Mouse (Mus musculus): Measurements from ENCODE around the gene Mpp2. TPM values are rescaled to one million over a fixed set of nuclear protein-coding genes. Genes with fewer than 3 reads are reported as not detected.

The Mpp2 gene
- 13.4 and 13.5 TPM in 2 replicates for polyA plus RNA-seq (2015; fragmentation: Nextera tagmentation; extraction: Ambion mirVana)

DNA sequence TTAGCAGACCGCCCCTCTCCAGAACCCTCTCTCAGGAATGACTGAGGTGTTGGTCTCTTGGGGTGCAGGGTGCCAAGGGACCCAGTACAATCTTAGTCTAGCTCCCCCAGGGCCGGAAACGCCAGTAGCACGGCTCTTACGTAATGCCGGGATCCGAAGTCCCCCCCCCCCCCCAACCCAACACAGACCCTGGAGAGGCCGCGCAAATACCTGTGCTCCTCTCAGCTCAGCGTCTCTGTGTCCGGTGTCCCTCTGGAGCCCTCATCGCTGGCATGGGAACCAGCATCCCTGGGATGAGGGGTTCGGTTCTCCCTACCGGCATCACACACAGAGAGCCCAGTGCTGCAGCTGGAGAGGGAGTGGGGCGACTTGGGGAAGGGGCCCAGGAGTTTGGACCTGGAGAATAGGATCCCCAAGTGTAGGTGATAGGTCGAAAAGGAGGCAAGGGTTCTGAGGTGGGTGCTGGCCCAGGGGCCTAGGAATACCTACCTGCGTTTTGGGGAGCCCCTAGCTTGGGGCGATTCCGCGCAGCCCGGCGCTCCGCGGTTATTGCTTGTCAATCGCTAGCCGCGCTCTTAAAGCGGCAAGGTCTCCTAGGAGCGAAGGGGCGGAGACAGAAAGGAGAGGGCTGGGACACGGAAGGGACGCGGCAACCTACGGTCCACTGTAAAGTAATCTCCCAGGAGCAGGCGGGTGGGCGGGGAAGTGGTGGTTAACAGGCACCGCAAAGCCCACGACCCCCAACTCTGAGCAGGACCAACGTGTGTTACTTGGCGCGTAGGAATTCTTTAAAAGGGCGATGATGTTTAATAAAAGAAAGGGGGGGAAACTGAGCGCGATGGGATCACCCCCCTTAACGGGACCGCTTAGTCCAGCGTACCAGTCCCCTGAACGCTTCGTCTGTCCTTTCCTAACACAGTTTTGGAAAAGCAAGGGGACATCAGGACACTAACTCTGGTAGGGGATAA lies at the start of gene Mpp2:
Gene Mpp2, minus strand, starts transcription at position 585 of the 968 bp plus-strand sequence.
- H3K4me3 ChIP-seq = peak within 1 kb of the TSS; percentile 72
- ATAC-seq (ENCODE audit: low FRiP score, low read depth) = peak; percentile 64
- peaks cover 13% of the 10 kb centered on the region for H3K36me3 ChIP-seq
- peak within 1 kb of the TSS; percentile 92 for H3K27ac ChIP-seq
- no peaks in the 10 kb centered on the region for H3K9me3 ChIP-seq
- H3K9ac ChIP-seq = peak within 1 kb of the TSS; percentile 72
- peak within 1 kb of the TSS; percentile 91 for H3K4me2 ChIP-seq (replicated peaks)
- peaks cover 23% of the 10 kb centered on the region for H3K4me1 ChIP-seq
- no peaks in the 10 kb centered on the region for H3K27me3 ChIP-seq
- WGBS = under 1% methylated on average over 49 of the region's 49 CpGs

- H3K4me1 ChIP-seq = peaks cover 9% of the 10 kb centered on the region
- 46% methylated on average over 13 of the region's 13 CpGs for WGBS
- H3K9ac ChIP-seq = peak overlapping the region; percentile 56
- no peaks in the 10 kb centered on the region for H3K36me3 ChIP-seq
- no peaks in the 10 kb centered on the region for H3K9me3 ChIP-seq
- no peak overlapping the region for H3K27ac ChIP-seq
- peaks cover 9% of the 10 kb centered on the region for H3K27me3 ChIP-seq
- peak overlapping the region; percentile 36 for H3K4me3 ChIP-seq
- peak overlapping the region; percentile 66 for H3K4me2 ChIP-seq (replicated peaks)
- ATAC-seq (ENCODE audit: low FRiP score, low read depth) = peak; percentile 41; the same call in 1 of the 2 replicates
Measured at GRCm38 (mm10) chr11:102137625-102138446, 49.5 kb upstream of the Mpp2 start.

GRCm38 (mm10) chr11:102134516-102134915 lies 46.2 kb upstream of the Mpp2 start:
- Histone ChIP-seq H3K4me1 (peaks cover 9% of the 10 kb centered on the region), H3K4me2 (replicated peaks) (no peak overlapping the region), H3K27me3 (0 out of 2 replicates have a peak, but pooled peaks cover 12% of the 10 kb centered on the region), H3K36me3 (no peaks in the 10 kb centered on the region), H3K4me3 (no peak overlapping the region), H3K9ac (0 out of 2 replicates have a peak overlapping the region, but pooled peaks have one; percentile 9), H3K9me3 (no peaks in the 10 kb centered on the region), H3K27ac (no peak overlapping the region)
- no peak for ATAC-seq (ENCODE audit: low FRiP score, low read depth)
- WGBS = 20% methylated on average over 4 of the region's 4 CpGs

DNA sequence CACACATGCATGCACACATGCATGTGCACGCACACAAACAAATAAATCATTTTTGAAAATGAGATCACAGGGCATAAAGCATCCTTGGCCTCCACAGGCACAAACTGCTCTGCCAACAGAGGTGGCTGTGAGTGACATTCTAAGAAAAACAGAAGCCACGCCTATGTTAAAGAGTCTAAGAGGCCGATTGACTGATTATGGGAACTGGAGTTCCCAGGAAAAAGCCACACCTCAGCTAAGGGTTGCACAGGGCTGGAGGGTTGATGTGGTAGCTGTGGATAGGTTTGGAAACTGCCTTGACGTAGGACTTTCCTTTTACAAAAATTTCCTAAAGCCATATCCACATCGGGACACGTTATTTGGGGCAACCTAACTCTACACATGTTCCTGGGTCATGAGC lies 29.1 kb upstream of the Mpp2 start:
- peaks cover 8% of the 10 kb centered on the region for H3K27me3 ChIP-seq
- H3K4me1 ChIP-seq = no peaks in the 10 kb centered on the region
- H3K4me3 ChIP-seq = no peak overlapping the region
- WGBS = 81% methylated on average over 6 of the region's 6 CpGs
- no peak overlapping the region for H3K4me2 ChIP-seq (replicated peaks)
- no peaks in the 10 kb centered on the region for H3K36me3 ChIP-seq
- no peak for ATAC-seq (ENCODE audit: low FRiP score, low read depth)
- no peak overlapping the region for H3K9ac ChIP-seq
- H3K9me3 ChIP-seq = peaks cover 2% of the 10 kb centered on the region; the same call in 1 of the 2 replicates
- H3K27ac ChIP-seq = no peak overlapping the region

DNA sequence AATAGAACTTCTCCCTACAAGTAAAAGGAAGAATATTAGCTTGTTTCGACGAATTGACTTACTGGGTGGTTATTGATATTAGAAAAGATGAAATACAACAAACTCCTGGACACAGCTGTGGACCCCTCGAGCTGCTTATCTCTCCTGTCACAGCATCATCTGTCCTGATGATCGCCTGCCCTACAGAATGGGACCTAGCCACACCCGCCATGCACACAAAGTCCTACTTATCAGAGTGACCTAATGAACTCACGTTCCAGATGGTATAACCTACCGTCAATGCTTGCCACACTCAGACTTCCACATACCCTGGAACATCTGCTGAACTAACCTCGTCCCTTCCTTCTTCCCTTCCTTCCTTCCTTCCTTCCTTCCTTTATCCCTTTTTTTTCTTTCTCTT lies 27.9 kb upstream of the Mpp2 start:
- peaks cover 2% of the 10 kb centered on the region; the same call in 1 of the 2 replicates for H3K9me3 ChIP-seq
- no peak overlapping the region for H3K4me3 ChIP-seq
- H3K4me2 ChIP-seq (replicated peaks) = no peak overlapping the region
- H3K9ac ChIP-seq = no peak overlapping the region
- no peaks in the 10 kb centered on the region for H3K36me3 ChIP-seq
- no peak overlapping the region for H3K27ac ChIP-seq
- no peaks in the 10 kb centered on the region for H3K4me1 ChIP-seq
- WGBS = 71% methylated on average over 8 of the region's 8 CpGs
- peaks cover 10% of the 10 kb centered on the region for H3K27me3 ChIP-seq
- no peak for ATAC-seq (ENCODE audit: low FRiP score, low read depth)

- Histone ChIP-seq H3K4me3 (no peak overlapping the region), H3K4me1 (peaks cover 11% of the 10 kb centered on the region), H3K9ac (no peak overlapping the region), H3K27me3 (peaks cover 48% of the 10 kb centered on the region), H3K9me3 (no peaks in the 10 kb centered on the region), H3K27ac (no peak overlapping the region), H3K36me3 (no peaks in the 10 kb centered on the region), H3K4me2 (replicated peaks) (no peak overlapping the region)
- no peak for ATAC-seq (ENCODE audit: low FRiP score, low read depth)
- 72% methylated on average over 5 of the region's 5 CpGs for WGBS
Measured at GRCm38 (mm10) chr11:102111576-102111975, 23.3 kb upstream of the Mpp2 start.

- H3K9me3 ChIP-seq = no peaks in the 10 kb centered on the region
- H3K4me2 ChIP-seq (replicated peaks) = peak within 1 kb of the TSS; percentile 42
Measured at GRCm38 (mm10) chr11:102107732-102108131, 19.4 kb upstream of the Mpp2 start, which contains the start of gene Pyy. Gene Pyy, minus strand, starts transcription at chr11:102107832.

GRCm38 (mm10) chr11:102106911-102107310 lies 18.6 kb upstream of the Mpp2 start:
- Histone ChIP-seq H3K36me3 (no peaks in the 10 kb centered on the region), H3K9ac (peak overlapping the region; percentile 19; the same call in 1 of the 2 replicates), H3K4me2 (replicated peaks) (peak overlapping the region; percentile 42), H3K9me3 (no peaks in the 10 kb centered on the region), H3K27me3 (peaks cover 83% of the 10 kb centered on the region), H3K4me3 (peak overlapping the region; percentile 15; the same call in 1 of the 2 replicates), H3K27ac (no peak overlapping the region), H3K4me1 (peaks cover 16% of the 10 kb centered on the region)
- WGBS = 2% methylated on average over 20 of the region's 21 CpGs
- ATAC-seq (ENCODE audit: low FRiP score, low read depth) = no peak

More at GRCm38 (mm10) chr11:102107732-102108131, 19.4 kb upstream of the Mpp2 start, which contains the start of gene Pyy:
- no peak for ATAC-seq (ENCODE audit: low FRiP score, low read depth)
- WGBS = 15% methylated on average over 8 of the region's 9 CpGs
- H3K36me3 ChIP-seq = no peaks in the 10 kb centered on the region
- H3K4me3 ChIP-seq = peak within 1 kb of the TSS; percentile 15; the same call in 1 of the 2 replicates
- H3K4me1 ChIP-seq = peaks cover 11% of the 10 kb centered on the region
- no peak within 1 kb of the TSS for H3K27ac ChIP-seq
- H3K27me3 ChIP-seq = peaks cover 78% of the 10 kb centered on the region
- peak within 1 kb of the TSS; percentile 19; the same call in 1 of the 2 replicates for H3K9ac ChIP-seq

GRCm38 (mm10) chr11:102102485-102103258 lies 14.4 kb upstream of the Mpp2 start:
- Histone ChIP-seq H3K4me2 (replicated peaks) (0 out of 2 replicates have a peak overlapping the region, but pooled peaks have one; percentile 16), H3K36me3 (no peaks in the 10 kb centered on the region), H3K27ac (no peak overlapping the region), H3K27me3 (peaks cover 83% of the 10 kb centered on the region), H3K9ac (no peak overlapping the region), H3K4me3 (no peak overlapping the region), H3K4me1 (peaks cover 16% of the 10 kb centered on the region), H3K9me3 (no peaks in the 10 kb centered on the region)
- WGBS = 18% methylated on average over 17 of the region's 17 CpGs
- ATAC-seq (ENCODE audit: low FRiP score, low read depth) = 0 out of 2 replicates have a peak, but pooled peaks have one; percentile 68

- H3K9ac ChIP-seq = no peak within 1 kb of the TSS
- H3K4me2 ChIP-seq (replicated peaks) = 0 out of 2 replicates have a peak within 1 kb of the TSS, but pooled peaks have one; percentile 16
- peaks cover 69% of the 10 kb centered on the region for H3K27me3 ChIP-seq
- ATAC-seq (ENCODE audit: low FRiP score, low read depth) = no peak
- H3K4me1 ChIP-seq = peaks cover 19% of the 10 kb centered on the region
- WGBS = 76% methylated on average over 4 of the region's 4 CpGs
- H3K9me3 ChIP-seq = no peaks in the 10 kb centered on the region
- H3K4me3 ChIP-seq = no peak within 1 kb of the TSS
- H3K27ac ChIP-seq = no peak within 1 kb of the TSS
- H3K36me3 ChIP-seq = no peaks in the 10 kb centered on the region
Measured at GRCm38 (mm10) chr11:102101219-102101618, 12.9 kb upstream of the Mpp2 start, which contains the start of gene Ppy. Gene Ppy, minus strand, starts transcription at chr11:102101319.

GRCm38 (mm10) chr11:102096887-102097391 lies 8.6 kb upstream of the Mpp2 start:
- Histone ChIP-seq H3K27me3 (peaks cover 31% of the 10 kb centered on the region), H3K4me3 (peak overlapping the region; percentile 37), H3K9ac (peak overlapping the region; percentile 52), H3K36me3 (no peaks in the 10 kb centered on the region), H3K4me1 (peaks cover 14% of the 10 kb centered on the region), H3K9me3 (no peaks in the 10 kb centered on the region), H3K27ac (no peak overlapping the region; the same call in 1 of the 2 replicates), H3K4me2 (replicated peaks) (peak overlapping the region; percentile 58)
- peak; percentile 82 for ATAC-seq (ENCODE audit: low FRiP score, low read depth)
- 5% methylated on average over 18 of the region's 18 CpGs for WGBS
